Mouse (Mus musculus) brain, embryonic 14.5 days (tissue): ENCODE data around the gene Phf3.

Experiments used
- CTCF ChIP-seq: fragments of 200-500 bp; IDR thresholded peaks from 2 replicates; pipeline ENCODE4 v1.5.1; 2012; ENCODE audit warnings: inconsistent platforms, mild to moderate bottlenecking, moderate library complexity, borderline replicate concordance; ENCODE audit not compliant: insufficient read depth, insufficient read length; ENCODE audit errors: extremely low read depth
- POLR2A ChIP-seq: fragments of 200-500 bp; IDR thresholded peaks from 2 replicates; pipeline ENCODE4 v1.6.1; 2012; ENCODE audit warnings: mild to moderate bottlenecking, inconsistent platforms, borderline replicate concordance; ENCODE audit not compliant: poor library complexity, insufficient read depth, insufficient read length, severe bottlenecking; ENCODE audit errors: extremely low read depth

DNA sequence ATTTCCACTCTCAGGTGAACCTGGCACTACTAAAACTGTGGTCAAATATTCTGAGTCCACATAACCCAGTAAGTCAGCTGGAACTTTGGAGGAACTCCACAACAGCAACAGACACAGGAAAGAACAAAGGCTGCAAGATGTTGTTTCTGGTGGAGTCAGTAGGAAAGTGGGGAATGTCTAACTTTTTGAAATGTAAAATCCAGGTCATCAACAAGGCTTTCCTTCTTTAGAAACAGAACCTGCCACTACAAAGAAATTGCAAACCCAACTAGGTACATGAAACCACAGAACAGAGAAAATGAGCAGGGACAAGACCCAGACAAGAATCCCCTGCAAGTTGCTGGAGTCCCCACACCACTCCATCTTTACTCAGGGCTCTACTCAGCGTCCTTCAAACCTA lies 26.0 kb downstream of the Phf3 start:
- TF ChIP-seq CTCF (no peak), POLR2A (no peak)
